Mouse (Mus musculus) limb, embryonic 15.5 days (tissue): ENCODE measurements around the gene Cd163. TPM values are rescaled to one million over a fixed set of nuclear protein-coding genes. Genes with fewer than 3 reads are reported as not detected.

Experiments used
- ATAC-seq: fragments of 200-750 bp; cut with Nextera tagmentation; 2 replicates; pipeline ENCODE4 v1.8.0; 2017; ENCODE audit warnings: low read depth, moderate TSS enrichment; ENCODE audit not compliant: insufficient number of reproducible peaks, low FRiP score, low TSS enrichment
- H3K27ac ChIP-seq: fragments of 300-500 bp; sonication (generic); 2 replicates; pipeline ENCODE4 v1.5.1; 2015; ENCODE audit warnings: moderate library complexity, mild to moderate bottlenecking, inconsistent platforms
- H3K27me3 ChIP-seq: fragments of 300-500 bp; sonication (generic); 2 replicates; pipeline ENCODE4 v1.6.1; 2015; ENCODE audit warnings: inconsistent platforms
- H3K36me3 ChIP-seq: fragments of 300-500 bp; sonication (generic); 2 replicates; pipeline ENCODE4 v1.6.1; 2015; ENCODE audit warnings: inconsistent platforms
- H3K4me1 ChIP-seq: fragments of 300-500 bp; sonication (generic); 2 replicates; pipeline ENCODE4 v1.6.1; 2015; ENCODE audit warnings: inconsistent platforms
- H3K4me2 ChIP-seq: fragments of 300-500 bp; sonication (generic); 2 replicates; pipeline ENCODE4 v1.6.1; 2015; ENCODE audit warnings: mild to moderate bottlenecking, inconsistent platforms
- H3K4me3 ChIP-seq: fragments of 300-500 bp; sonication (generic); 2 replicates; pipeline ENCODE4 v1.5.1; 2015; ENCODE audit warnings: mild to moderate bottlenecking, inconsistent platforms
- H3K9ac ChIP-seq: fragments of 300-500 bp; sonication (generic); 2 replicates; pipeline ENCODE4 v1.6.1; 2015; ENCODE audit warnings: inconsistent platforms
- H3K9me3 ChIP-seq: fragments of 300-500 bp; sonication (generic); 2 replicates; pipeline ENCODE4 v1.6.1; 2016; ENCODE audit warnings: inconsistent platforms
- WGBS: fragments of 180-500 bp; shearing (Covaris S2); methylation state at CpG from one replicate; pipeline ENCODE4 v1.1.7; 2015; 5-methylcytosine and 5-hydroxymethylcytosine counted together
- polyA plus RNA-seq: library from polyadenylated mRNA; unstranded; fragments of >200 nt; fragmentation: Nextera tagmentation; extraction: Ambion mirVana; gene quantifications from 2 replicates; pipeline ENCODE4 v1.2.1, GENCODE M21; 2015

The Cd163 gene
- polyA plus RNA-seq, 1 experiment from 2014 or later, result 0.29 TPM

- H3K4me3 ChIP-seq, result no peak overlapping the region
- H3K4me2 ChIP-seq, result no peak overlapping the region
- H3K27ac ChIP-seq, result no peak overlapping the region
- H3K4me1 ChIP-seq, result no peaks in the 10 kb centered on the region
- no peak overlapping the region for H3K9ac ChIP-seq
- 85% methylated on average over 6 of the region's 6 CpGs for WGBS
- no peaks in the 10 kb centered on the region for H3K36me3 ChIP-seq
- ATAC-seq, result no peak
- no peaks in the 10 kb centered on the region for H3K9me3 ChIP-seq
- no peaks in the 10 kb centered on the region for H3K27me3 ChIP-seq
Measured at GRCm38 (mm10) chr6:124312292-124312691, 7.8 kb downstream of the Cd163 start.

GRCm38 (mm10) chr6:124320371-124320770, 15.9 kb downstream of the Cd163 start:
- no peak overlapping the region for H3K4me2 ChIP-seq
- 65% methylated on average over 6 of the region's 6 CpGs for WGBS
- no peaks in the 10 kb centered on the region for H3K27me3 ChIP-seq
- H3K27ac ChIP-seq, result no peak overlapping the region
- no peaks in the 10 kb centered on the region for H3K4me1 ChIP-seq
- H3K9ac ChIP-seq, result no peak overlapping the region
- H3K4me3 ChIP-seq, result no peak overlapping the region
- no peaks in the 10 kb centered on the region for H3K9me3 ChIP-seq
- no peak for ATAC-seq
- no peaks in the 10 kb centered on the region for H3K36me3 ChIP-seq

DNA sequence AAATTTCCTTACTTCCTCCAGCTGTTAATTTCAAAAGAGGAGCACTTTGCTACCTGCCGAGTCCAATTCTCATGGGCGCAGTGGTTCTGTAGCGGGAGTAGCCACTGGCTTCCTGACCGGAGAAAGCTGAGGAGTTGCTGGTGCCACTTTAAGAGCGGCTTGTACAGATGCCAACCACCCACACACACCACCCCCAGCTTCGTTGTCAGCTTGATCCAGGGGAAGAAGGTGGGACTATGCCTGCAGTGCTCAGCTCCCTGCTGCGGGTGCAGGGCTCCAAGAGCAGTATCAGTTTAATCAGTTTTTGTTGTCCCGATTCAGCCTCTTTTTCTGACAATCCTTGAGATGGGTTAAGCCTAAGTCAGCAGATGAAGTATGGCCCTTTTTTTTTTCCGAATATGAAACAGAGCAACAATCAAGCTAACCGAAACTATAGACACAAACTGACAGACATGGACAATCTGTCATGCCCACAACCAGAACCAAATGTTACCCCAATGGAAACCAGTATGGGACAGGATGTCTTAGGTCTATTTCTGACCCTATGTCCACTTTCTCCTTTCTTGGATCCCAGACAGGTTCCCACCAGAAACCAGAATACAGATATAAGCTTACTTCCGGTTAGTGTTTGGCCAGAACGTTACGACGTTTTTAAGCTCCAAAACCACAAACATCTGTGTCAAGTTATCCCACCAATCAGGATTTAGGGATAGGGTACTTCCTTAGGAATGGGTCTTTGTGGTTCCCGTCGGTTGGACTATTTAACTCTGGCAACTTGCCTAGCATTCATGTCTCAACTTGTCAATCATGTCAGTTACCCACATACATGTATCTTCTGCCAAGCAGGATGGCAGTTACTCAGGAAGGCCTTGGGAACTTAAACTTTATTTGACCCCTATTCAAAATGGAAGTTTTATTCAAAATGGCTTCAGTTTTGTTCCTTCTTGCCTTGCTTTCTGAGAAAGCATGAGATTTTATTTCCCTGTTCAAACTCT, 17.3 kb downstream of the Cd163 start:
- no peak for ATAC-seq
- Histone ChIP-seq H3K27me3 (no peaks in the 10 kb centered on the region), H3K9me3 (no peaks in the 10 kb centered on the region), H3K4me1 (no peaks in the 10 kb centered on the region), H3K4me2 (no peak overlapping the region), H3K36me3 (no peaks in the 10 kb centered on the region), H3K27ac (no peak overlapping the region), H3K4me3 (no peak overlapping the region), H3K9ac (no peak overlapping the region)
- 64% methylated on average over 16 of the region's 16 CpGs for WGBS

- ATAC-seq, result no peak
- no peak overlapping the region for H3K27ac ChIP-seq
- H3K4me2 ChIP-seq, result no peak overlapping the region
- no peak overlapping the region for H3K9ac ChIP-seq
- WGBS, result 86% methylated on average over 3 of the region's 3 CpGs
- no peaks in the 10 kb centered on the region for H3K9me3 ChIP-seq
- H3K4me3 ChIP-seq, result no peak overlapping the region
- H3K27me3 ChIP-seq, result no peaks in the 10 kb centered on the region
- no peaks in the 10 kb centered on the region for H3K36me3 ChIP-seq
- H3K4me1 ChIP-seq, result no peaks in the 10 kb centered on the region
Measured at GRCm38 (mm10) chr6:124328394-124328991, 24.0 kb downstream of the Cd163 start.

DNA sequence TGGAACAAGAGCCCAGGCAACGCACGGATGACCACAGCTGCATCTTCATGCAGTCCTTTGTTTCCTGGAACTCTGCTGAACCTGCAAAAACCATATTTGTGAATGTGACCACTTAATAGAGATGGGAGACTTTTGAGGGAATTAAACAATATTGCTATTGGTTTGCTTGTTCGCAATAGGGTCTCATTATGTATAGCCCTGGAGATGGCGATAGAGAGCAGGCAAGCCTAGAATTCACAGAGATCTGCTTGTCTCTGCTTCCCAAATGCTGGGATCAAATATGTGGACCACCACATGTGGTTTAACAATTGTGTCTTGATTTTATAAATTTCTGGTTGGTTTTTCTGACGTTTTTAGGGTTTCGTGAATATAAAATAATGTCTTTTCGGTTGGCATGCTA, 25.2 kb downstream of the Cd163 start:
- no peak overlapping the region for H3K4me2 ChIP-seq
- H3K9me3 ChIP-seq, result no peaks in the 10 kb centered on the region
- no peak overlapping the region for H3K9ac ChIP-seq
- no peak for ATAC-seq
- WGBS, result 90% methylated on average over 7 of the region's 7 CpGs
- no peak overlapping the region for H3K27ac ChIP-seq
- no peak overlapping the region for H3K4me3 ChIP-seq
- H3K36me3 ChIP-seq, result no peaks in the 10 kb centered on the region
- H3K27me3 ChIP-seq, result no peaks in the 10 kb centered on the region
- H3K4me1 ChIP-seq, result no peaks in the 10 kb centered on the region

GRCm38 (mm10) chr6:124345096-124345495, 40.6 kb downstream of the Cd163 start:
- H3K4me1 ChIP-seq, result no peaks in the 10 kb centered on the region
- no peaks in the 10 kb centered on the region for H3K27me3 ChIP-seq
- no peaks in the 10 kb centered on the region for H3K9me3 ChIP-seq
- H3K27ac ChIP-seq, result no peak overlapping the region
- H3K36me3 ChIP-seq, result no peaks in the 10 kb centered on the region
- H3K4me2 ChIP-seq, result no peak overlapping the region
- 26% methylated on average over 4 of the region's 4 CpGs for WGBS
- no peak for ATAC-seq
- H3K9ac ChIP-seq, result no peak overlapping the region
- H3K4me3 ChIP-seq, result no peak overlapping the region

DNA sequence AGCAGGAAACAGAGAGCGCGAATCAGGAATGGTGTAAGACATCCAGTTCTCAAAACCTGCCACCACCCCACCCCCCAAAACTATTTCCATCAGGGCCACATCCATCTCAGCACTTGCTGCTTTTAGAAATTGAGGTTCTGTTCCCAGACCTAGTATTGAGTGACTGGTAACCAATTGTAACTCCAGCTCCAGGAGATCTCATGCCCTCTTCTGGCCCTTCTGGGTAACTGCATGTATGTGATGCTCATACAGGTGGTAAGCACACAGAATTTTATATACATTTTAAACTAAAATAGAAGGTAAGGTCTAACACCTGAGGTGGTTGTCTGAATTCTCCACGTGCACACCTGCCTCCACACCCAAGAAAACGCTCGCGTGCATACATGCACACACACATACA, 42.2 kb downstream of the Cd163 start:
- H3K9me3 ChIP-seq, result no peaks in the 10 kb centered on the region
- H3K4me2 ChIP-seq, result no peak overlapping the region
- H3K4me1 ChIP-seq, result no peaks in the 10 kb centered on the region
- H3K36me3 ChIP-seq, result no peaks in the 10 kb centered on the region
- H3K27me3 ChIP-seq, result no peaks in the 10 kb centered on the region
- H3K9ac ChIP-seq, result no peak overlapping the region
- WGBS, result 86% methylated on average over 6 of the region's 6 CpGs
- no peak overlapping the region for H3K27ac ChIP-seq
- no peak for ATAC-seq
- H3K4me3 ChIP-seq, result no peak overlapping the region

- H3K9ac ChIP-seq, result no peak overlapping the region
- H3K36me3 ChIP-seq, result no peaks in the 10 kb centered on the region
- no peaks in the 10 kb centered on the region for H3K9me3 ChIP-seq
- no peak overlapping the region for H3K27ac ChIP-seq
- H3K4me2 ChIP-seq, result no peak overlapping the region
- no peak for ATAC-seq
- H3K4me1 ChIP-seq, result no peaks in the 10 kb centered on the region
- 74% methylated on average over 2 of the region's 2 CpGs for WGBS
- no peak overlapping the region for H3K4me3 ChIP-seq
- no peaks in the 10 kb centered on the region for H3K27me3 ChIP-seq
Measured at GRCm38 (mm10) chr6:124353246-124353645, 48.8 kb downstream of the Cd163 start.

DNA sequence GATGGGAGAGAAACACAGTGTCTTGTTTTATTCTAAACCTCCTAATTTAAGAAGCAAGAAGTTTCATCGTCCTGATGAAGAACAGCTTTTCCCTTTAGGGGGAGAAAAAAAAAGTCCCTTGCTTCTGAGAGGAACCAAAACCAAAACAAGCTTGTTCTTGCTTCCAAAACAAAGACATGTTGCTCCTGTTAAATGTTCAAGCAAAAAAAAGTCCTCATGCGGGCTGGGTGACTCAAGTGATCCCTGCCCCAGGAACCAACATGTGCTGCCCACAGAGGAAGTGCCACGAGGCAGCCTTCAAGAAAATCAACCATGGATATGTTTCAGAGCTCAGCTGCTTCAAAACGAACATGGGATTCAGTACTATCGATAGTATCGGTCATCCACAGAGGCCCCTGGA, 54.5 kb downstream of the Cd163 start:
- Histone ChIP-seq H3K4me1 (no peaks in the 10 kb centered on the region), H3K27ac (no peak overlapping the region), H3K27me3 (no peaks in the 10 kb centered on the region), H3K9me3 (no peaks in the 10 kb centered on the region), H3K4me3 (no peak overlapping the region), H3K9ac (no peak overlapping the region), H3K36me3 (no peaks in the 10 kb centered on the region), H3K4me2 (no peak overlapping the region)
- WGBS, result 74% methylated on average over 6 of the region's 6 CpGs
- ATAC-seq, result no peak

DNA sequence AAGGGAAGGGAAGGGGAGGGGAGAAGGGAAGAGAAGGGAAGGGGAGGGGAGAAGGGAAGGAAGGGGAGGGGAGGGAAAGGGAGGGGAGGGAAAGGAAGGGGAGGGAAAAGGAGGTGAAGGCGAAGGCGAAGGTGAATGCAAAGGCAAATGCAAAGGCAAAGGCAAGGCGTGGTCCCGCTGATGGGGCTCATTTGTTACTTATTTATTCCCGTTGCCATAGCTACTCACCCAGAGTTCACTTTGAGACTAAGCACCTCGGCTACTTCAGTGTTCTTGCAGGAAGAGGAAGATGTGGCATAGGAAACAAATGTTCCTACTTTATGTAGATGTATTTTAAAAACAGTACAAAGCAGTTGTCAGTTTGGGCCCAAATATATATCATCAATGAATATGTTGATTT, 56.1 kb downstream of the Cd163 start:
- Histone ChIP-seq H3K4me2 (no peak overlapping the region), H3K27me3 (no peaks in the 10 kb centered on the region), H3K36me3 (no peaks in the 10 kb centered on the region), H3K4me3 (no peak overlapping the region), H3K4me1 (no peaks in the 10 kb centered on the region), H3K9ac (no peak overlapping the region), H3K9me3 (no peaks in the 10 kb centered on the region), H3K27ac (no peak overlapping the region)
- ATAC-seq, result no peak
- 63% methylated on average over 6 of the region's 6 CpGs for WGBS

DNA sequence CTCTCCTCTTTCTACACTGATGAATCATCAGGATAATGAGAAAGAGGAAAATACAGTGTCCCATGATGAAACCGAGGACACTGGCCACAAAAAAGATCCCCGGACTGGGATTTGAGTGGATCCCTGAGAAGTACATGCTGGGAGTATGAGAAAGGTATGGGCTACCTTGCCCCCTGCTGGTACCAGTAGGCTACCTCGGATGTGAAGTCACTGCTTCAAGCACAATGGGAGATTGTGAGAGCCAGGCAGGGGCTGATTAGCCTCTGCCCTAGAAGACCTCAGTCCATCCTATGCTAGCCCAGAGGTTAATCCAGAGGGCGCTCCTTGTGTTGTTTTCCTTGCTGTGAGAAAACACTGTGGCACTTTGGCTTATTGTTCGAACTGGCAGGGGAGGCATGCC, 59.9 kb downstream of the Cd163 start:
- Histone ChIP-seq H3K9me3 (no peaks in the 10 kb centered on the region), H3K9ac (no peak overlapping the region), H3K27me3 (no peaks in the 10 kb centered on the region), H3K4me1 (no peaks in the 10 kb centered on the region), H3K4me2 (no peak overlapping the region), H3K4me3 (no peak overlapping the region), H3K27ac (no peak overlapping the region), H3K36me3 (no peaks in the 10 kb centered on the region)
- no peak for ATAC-seq
- WGBS, result 61% methylated on average over 5 of the region's 5 CpGs

DNA sequence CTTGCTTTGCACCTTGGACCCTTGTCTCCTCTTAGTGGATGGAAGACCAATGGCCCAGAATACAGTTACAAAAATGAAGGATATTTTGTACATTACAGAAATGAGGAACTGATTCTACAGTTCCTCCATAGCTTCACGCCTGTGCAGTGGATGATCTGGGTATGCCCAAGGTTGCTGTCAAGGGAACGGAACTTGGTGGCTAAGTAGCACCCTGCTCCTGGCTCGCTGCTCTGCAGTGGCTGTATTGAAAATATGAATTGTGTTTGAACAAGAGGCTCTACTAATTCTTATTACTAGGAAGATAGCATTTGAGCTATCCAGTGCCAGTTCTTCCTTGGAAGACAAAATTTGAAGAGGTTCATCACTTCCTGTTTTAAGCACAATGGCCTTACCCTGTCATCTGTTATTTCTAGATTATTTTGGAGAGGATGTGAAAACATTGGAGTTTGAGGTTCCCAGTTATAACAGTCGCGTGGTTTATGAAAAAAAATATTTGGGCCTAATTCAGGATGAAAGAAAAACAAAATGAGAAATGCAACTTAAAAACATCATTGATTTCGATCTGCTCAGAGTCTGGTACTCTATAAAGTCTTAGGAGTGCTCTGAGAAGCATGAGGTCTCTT, 69.2 kb downstream of the Cd163 start:
- Histone ChIP-seq H3K27me3 (no peaks in the 10 kb centered on the region), H3K36me3 (no peaks in the 10 kb centered on the region), H3K27ac (no peak overlapping the region), H3K4me1 (no peaks in the 10 kb centered on the region), H3K9ac (no peak overlapping the region), H3K9me3 (no peaks in the 10 kb centered on the region), H3K4me2 (no peak overlapping the region), H3K4me3 (no peak overlapping the region)
- WGBS, result 77% methylated on average over 6 of the region's 6 CpGs
- no peak for ATAC-seq
